Mouse (Mus musculus): Measurements from ENCODE around the gene Rer1. TPM values are rescaled to one million over a fixed set of nuclear protein-coding genes. Genes with fewer than 3 reads are reported as not detected.

Rer1 gene
- polyA plus RNA-seq, 1 experiment from 2014 or later: 130 TPM

GRCm38 (mm10) chr4:155066834-155067522, 19.2 kb downstream of the Rer1 start, which contains the start of gene Pex10:
Gene Pex10 (plus strand): TSS chr4:155067016.
- ATAC-seq (ENCODE audit: low FRiP score): peak; percentile 90
- WGBS: 1% methylated on average over 48 of the region's 48 CpGs
- H3K9ac ChIP-seq: peak within 1 kb of the TSS; percentile 76
- peak within 1 kb of the TSS; percentile 79 for H3K27ac ChIP-seq
- H3K4me1 ChIP-seq: peaks cover 15% of the 10 kb centered on the region
- no peaks in the 10 kb centered on the region for H3K9me3 ChIP-seq (replicated peaks)
- peak within 1 kb of the TSS; percentile 76 for H3K4me2 ChIP-seq (replicated peaks)
- H3K4me3 ChIP-seq: peak within 1 kb of the TSS; percentile 47
- peaks cover 41% of the 10 kb centered on the region for H3K36me3 ChIP-seq
- 0 out of 2 replicates have a peak, but pooled peaks cover 2% of the 10 kb centered on the region for H3K27me3 ChIP-seq

GRCm38 (mm10) chr4:155065970-155066833, 20.0 kb downstream of the Rer1 start:
- 0 out of 2 replicates have a peak, but pooled peaks cover 2% of the 10 kb centered on the region for H3K27me3 ChIP-seq
- H3K4me3 ChIP-seq: peak overlapping the region; percentile 47
- peak overlapping the region; percentile 79 for H3K27ac ChIP-seq
- WGBS: 6% methylated on average over 15 of the region's 15 CpGs
- peak overlapping the region; percentile 76 for H3K4me2 ChIP-seq (replicated peaks)
- H3K9ac ChIP-seq: 0 out of 2 replicates have a peak overlapping the region, but pooled peaks have one; percentile 10
- H3K4me1 ChIP-seq: peaks cover 20% of the 10 kb centered on the region
- H3K9me3 ChIP-seq (replicated peaks): no peaks in the 10 kb centered on the region
- H3K36me3 ChIP-seq: peaks cover 33% of the 10 kb centered on the region
- peak; percentile 58 for ATAC-seq (ENCODE audit: low FRiP score)

GRCm38 (mm10) chr4:155064474-155064873, 21.7 kb downstream of the Rer1 start:
- no peak overlapping the region for H3K9ac ChIP-seq
- H3K4me2 ChIP-seq (replicated peaks): no peak overlapping the region
- no peak overlapping the region for H3K4me3 ChIP-seq
- ATAC-seq (ENCODE audit: low FRiP score): no peak
- H3K36me3 ChIP-seq: peaks cover 16% of the 10 kb centered on the region
- H3K27ac ChIP-seq: no peak overlapping the region
- 0 out of 2 replicates have a peak, but pooled peaks cover 2% of the 10 kb centered on the region for H3K27me3 ChIP-seq
- no peaks in the 10 kb centered on the region for H3K9me3 ChIP-seq (replicated peaks)
- H3K4me1 ChIP-seq: peaks cover 27% of the 10 kb centered on the region
- WGBS: 68% methylated on average over 2 of the region's 2 CpGs

- ATAC-seq (ENCODE audit: low FRiP score): no peak
- Histone ChIP-seq H3K9me3 (replicated peaks) (no peaks in the 10 kb centered on the region), H3K4me1 (peaks cover 28% of the 10 kb centered on the region), H3K4me2 (replicated peaks) (no peak overlapping the region), H3K36me3 (peaks cover 10% of the 10 kb centered on the region), H3K4me3 (no peak overlapping the region), H3K27ac (no peak overlapping the region), H3K9ac (peak overlapping the region; percentile 20; the same call in 1 of the 2 replicates), H3K27me3 (0 out of 2 replicates have a peak, but pooled peaks cover 2% of the 10 kb centered on the region)
- WGBS: 41% methylated on average over 3 of the region's 3 CpGs
Measured at GRCm38 (mm10) chr4:155063895-155064294, 22.3 kb downstream of the Rer1 start.

GRCm38 (mm10) chr4:155058325-155058724, 27.9 kb downstream of the Rer1 start:
- Histone ChIP-seq H3K27ac (no peak overlapping the region), H3K9me3 (replicated peaks) (no peaks in the 10 kb centered on the region), H3K36me3 (no peaks in the 10 kb centered on the region), H3K27me3 (peaks cover 3% of the 10 kb centered on the region; the same call in 1 of the 2 replicates), H3K4me2 (replicated peaks) (no peak overlapping the region), H3K9ac (peak overlapping the region; percentile 37; the same call in 1 of the 2 replicates), H3K4me3 (no peak overlapping the region), H3K4me1 (peaks cover 27% of the 10 kb centered on the region)
- ATAC-seq (ENCODE audit: low FRiP score): no peak
- 40% methylated on average over 10 of the region's 10 CpGs for WGBS

- Histone ChIP-seq H3K9ac (no peak within 1 kb of the TSS), H3K27ac (no peak within 1 kb of the TSS)
- 63% methylated on average over 10 of the region's 10 CpGs for WGBS
Measured at GRCm38 (mm10) chr4:155056724-155057123, 29.5 kb downstream of the Rer1 start, which contains the start of gene Plch2. Gene Plch2 (minus strand): TSS chr4:155056784.

GRCm38 (mm10) chr4:155050116-155050515, 36.1 kb downstream of the Rer1 start:
- ATAC-seq (ENCODE audit: low FRiP score): no peak
- Histone ChIP-seq H3K27me3 (peaks cover 19% of the 10 kb centered on the region), H3K9me3 (replicated peaks) (no peaks in the 10 kb centered on the region), H3K36me3 (no peaks in the 10 kb centered on the region), H3K9ac (no peak overlapping the region), H3K4me2 (replicated peaks) (no peak overlapping the region), H3K27ac (no peak overlapping the region), H3K4me3 (no peak overlapping the region), H3K4me1 (peaks cover 7% of the 10 kb centered on the region)
- 80% methylated on average over 7 of the region's 7 CpGs for WGBS

More at GRCm38 (mm10) chr4:155056724-155057123, 29.5 kb downstream of the Rer1 start, which contains the start of gene Plch2:
- peaks cover 33% of the 10 kb centered on the region for H3K4me1 ChIP-seq
- no peak within 1 kb of the TSS for H3K4me3 ChIP-seq
- H3K36me3 ChIP-seq: no peaks in the 10 kb centered on the region
- 0 out of 2 replicates have a peak, but pooled peaks have one; percentile 20 for ATAC-seq (ENCODE audit: low FRiP score)
- peaks cover 5% of the 10 kb centered on the region; the same call in 1 of the 2 replicates for H3K27me3 ChIP-seq
- no peak within 1 kb of the TSS for H3K4me2 ChIP-seq (replicated peaks)
- H3K9me3 ChIP-seq (replicated peaks): no peaks in the 10 kb centered on the region

GRCm38 (mm10) chr4:155046636-155047035, 39.5 kb downstream of the Rer1 start:
- WGBS: 80% methylated on average over 14 of the region's 14 CpGs
- ATAC-seq (ENCODE audit: low FRiP score): no peak
- Histone ChIP-seq H3K9ac (no peak overlapping the region), H3K4me3 (no peak overlapping the region), H3K9me3 (replicated peaks) (no peaks in the 10 kb centered on the region), H3K4me1 (peaks cover 16% of the 10 kb centered on the region), H3K36me3 (no peaks in the 10 kb centered on the region), H3K4me2 (replicated peaks) (no peak overlapping the region), H3K27ac (no peak overlapping the region), H3K27me3 (peaks cover 49% of the 10 kb centered on the region)

- peaks cover 35% of the 10 kb centered on the region for H3K4me1 ChIP-seq
- H3K9me3 ChIP-seq (replicated peaks): no peaks in the 10 kb centered on the region
- H3K9ac ChIP-seq: peak overlapping the region; percentile 63
- 1% methylated on average over 24 of the region's 25 CpGs for WGBS
- no peak for ATAC-seq (ENCODE audit: low FRiP score)
- peak overlapping the region; percentile 45 for H3K4me3 ChIP-seq
- H3K36me3 ChIP-seq: no peaks in the 10 kb centered on the region
- H3K27me3 ChIP-seq: peaks cover 63% of the 10 kb centered on the region
- peak overlapping the region; percentile 80 for H3K4me2 ChIP-seq (replicated peaks)
- no peak overlapping the region for H3K27ac ChIP-seq
Measured at GRCm38 (mm10) chr4:155043289-155043625, 42.9 kb downstream of the Rer1 start.

GRCm38 (mm10) chr4:155042606-155043288, 43.4 kb downstream of the Rer1 start:
- whole genome bisulfite sequencing: 1% methylated on average over 64 of the region's 65 CpGs
- no peaks in the 10 kb centered on the region for H3K36me3 ChIP-seq
- peak overlapping the region; percentile 63 for H3K9ac ChIP-seq
- peak overlapping the region; percentile 80 for H3K4me2 ChIP-seq (replicated peaks)
- H3K27ac ChIP-seq: no peak overlapping the region
- peak overlapping the region; percentile 45 for H3K4me3 ChIP-seq
- no peaks in the 10 kb centered on the region for H3K9me3 ChIP-seq (replicated peaks)
- peaks cover 35% of the 10 kb centered on the region for H3K4me1 ChIP-seq
- ATAC-seq (ENCODE audit: low FRiP score): no peak
- peaks cover 59% of the 10 kb centered on the region for H3K27me3 ChIP-seq

- ATAC-seq (ENCODE audit: low FRiP score): no peak
- Histone ChIP-seq H3K4me3 (no peak overlapping the region), H3K4me2 (replicated peaks) (peak overlapping the region; percentile 24; the same call in 1 of the 2 replicates), H3K9me3 (replicated peaks) (no peaks in the 10 kb centered on the region), H3K9ac (0 out of 2 replicates have a peak overlapping the region, but pooled peaks have one; percentile 39), H3K4me1 (peaks cover 35% of the 10 kb centered on the region), H3K36me3 (no peaks in the 10 kb centered on the region), H3K27me3 (peaks cover 67% of the 10 kb centered on the region), H3K27ac (peak overlapping the region; percentile 71; the same call in 1 of the 2 replicates)
- 56% methylated on average over 6 of the region's 6 CpGs for WGBS
Measured at GRCm38 (mm10) chr4:155040696-155041095, 45.5 kb downstream of the Rer1 start.
